Mouse (Mus musculus) liver, embryonic 13.5 days (tissue): ENCODE data around the gene Sema5b. TPM values are rescaled to one million over a fixed set of nuclear protein-coding genes. Genes with fewer than 3 reads are reported as not detected.
"Not testable (repeated sequence)": the region's sequence is repeated elsewhere in the genome, so short reads cannot be mapped to it uniquely, and the experiment has no call there.

Experiments
- ATAC-seq: fragments of 200-750 bp; cut with Nextera tagmentation; 2 replicates; pipeline ENCODE4 v1.8.0; 2017; ENCODE audit warnings: low read depth, mild to moderate bottlenecking, moderate number of reproducible peaks, moderate library complexity
- DNase-seq: peaks from one replicate; pipeline ENCODE4 v3.0.0; 2022
- H3K27ac ChIP-seq: fragments of 300-500 bp; sonication (generic); 2 replicates; pipeline ENCODE4 v1.5.1; 2015; ENCODE audit warnings: moderate library complexity, mild to moderate bottlenecking, inconsistent platforms
- H3K27me3 ChIP-seq: fragments of 300-500 bp; sonication (generic); 2 replicates; pipeline ENCODE4 v1.6.1; 2015; ENCODE audit warnings: mild to moderate bottlenecking, inconsistent platforms
- H3K36me3 ChIP-seq: fragments of 300-500 bp; sonication (generic); 2 replicates; pipeline ENCODE4 v1.6.1; 2015; ENCODE audit warnings: mild to moderate bottlenecking, inconsistent platforms
- H3K4me1 ChIP-seq: fragments of 300-500 bp; sonication (generic); replicated peaks from 2 replicates; pipeline ENCODE4 v1.6.1; 2015; ENCODE audit warnings: inconsistent platforms
- H3K4me2 ChIP-seq: fragments of 300-500 bp; sonication (generic); 2 replicates; pipeline ENCODE4 v1.6.1; 2015; ENCODE audit warnings: inconsistent platforms, mild to moderate bottlenecking, moderate library complexity
- H3K4me3 ChIP-seq: fragments of 300-500 bp; sonication (generic); replicated peaks from 2 replicates; pipeline ENCODE4 v1.5.1; 2015; ENCODE audit warnings: mild to moderate bottlenecking, inconsistent platforms
- H3K9ac ChIP-seq: fragments of 300-500 bp; sonication (generic); 2 replicates; pipeline ENCODE4 v1.6.1; 2015; ENCODE audit warnings: mild to moderate bottlenecking, inconsistent platforms
- H3K9me3 ChIP-seq: fragments of 300-500 bp; sonication (generic); replicated peaks from 2 replicates; pipeline ENCODE4 v1.6.1; 2016; ENCODE audit warnings: inconsistent platforms
- whole genome bisulfite sequencing: fragments of 180-500 bp; shearing (Covaris S2); methylation state at CpG from one replicate; pipeline ENCODE4 v1.1.7; 2015; ENCODE audit not compliant: insufficient replicate concordance; 5-methylcytosine and 5-hydroxymethylcytosine counted together
- polyA plus RNA-seq: library from polyadenylated mRNA; unstranded; fragments of >200 nt; fragmentation: Nextera tagmentation; extraction: Ambion mirVana; gene quantifications from 2 replicates; pipeline ENCODE4 v1.2.1, GENCODE M21; 2015

The Sema5b gene
- polyA plus RNA-seq, 1 experiment from 2014 or later, result 0.14 TPM

DNA sequence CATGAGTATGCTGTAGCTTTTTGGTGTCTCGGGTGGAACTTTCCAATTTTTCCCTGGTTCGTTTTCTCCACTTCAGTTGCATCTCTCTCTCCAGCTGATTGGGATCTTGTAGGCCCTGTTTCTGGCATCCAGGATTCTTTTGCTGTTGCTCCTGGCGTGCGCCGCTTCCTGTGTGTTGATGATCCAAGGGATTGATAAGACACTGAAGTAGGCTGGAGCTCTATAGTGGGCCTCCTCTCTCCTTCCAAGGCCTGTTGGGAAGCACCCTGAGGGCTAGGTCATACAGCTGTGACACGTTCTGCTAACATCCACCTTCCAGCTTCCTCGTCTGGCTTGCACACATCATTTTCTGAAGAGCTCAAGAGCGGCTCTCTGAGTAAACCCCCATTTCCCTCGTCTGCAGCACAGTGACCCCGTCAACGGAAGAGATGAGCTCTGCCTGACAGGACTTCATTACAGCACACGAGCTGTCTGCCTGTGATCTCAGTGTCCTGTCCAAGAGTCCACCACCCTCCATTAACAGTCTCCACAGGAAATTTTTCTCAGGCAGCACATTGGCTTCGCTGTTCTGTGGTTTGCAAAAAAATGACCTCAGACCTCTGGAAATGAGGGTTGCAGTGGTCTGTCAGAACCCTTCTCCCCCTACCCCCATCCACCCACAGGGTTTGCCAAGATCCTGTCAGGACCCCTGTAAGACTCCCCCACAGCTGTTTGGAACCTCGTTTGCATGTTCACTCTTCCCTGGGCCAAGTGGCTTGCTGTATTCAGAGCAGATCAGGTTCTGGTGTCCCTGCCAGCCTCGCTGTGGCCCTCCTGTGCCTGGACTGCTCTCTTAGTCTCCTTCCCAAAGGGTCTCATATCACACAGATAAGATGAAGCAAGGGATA, 14.9 kb downstream of the Sema5b start:
- ATAC-seq (no peak), DNase-seq (no peak)

GRCm38 (mm10) chr16:35557038-35557437, 16.1 kb downstream of the Sema5b start:
- DNase-seq, result no peak
- Histone ChIP-seq H3K9ac (no peak overlapping the region), H3K4me2 (no peak overlapping the region), H3K4me1 (no peaks in the 10 kb centered on the region), H3K36me3 (no peaks in the 10 kb centered on the region), H3K9me3 (no peaks in the 10 kb centered on the region), H3K27ac (no peak overlapping the region), H3K27me3 (no peaks in the 10 kb centered on the region), H3K4me3 (no peak overlapping the region)
- 70% methylated on average over 6 of the region's 6 CpGs for WGBS
- no peak for ATAC-seq

More for the DNA sequence above, 14.9 kb downstream of the Sema5b start:
- no peaks in the 10 kb centered on the region for H3K9me3 ChIP-seq
- H3K4me3 ChIP-seq, result no peak overlapping the region
- no peak overlapping the region for H3K27ac ChIP-seq
- WGBS, result 51% methylated on average over 15 of the region's 15 CpGs
- H3K4me2 ChIP-seq, result no peak overlapping the region
- H3K9ac ChIP-seq, result no peak overlapping the region
- no peaks in the 10 kb centered on the region for H3K4me1 ChIP-seq
- no peaks in the 10 kb centered on the region for H3K36me3 ChIP-seq
- no peaks in the 10 kb centered on the region for H3K27me3 ChIP-seq

GRCm38 (mm10) chr16:35561541-35561940, 20.6 kb downstream of the Sema5b start:
- no peaks in the 10 kb centered on the region for H3K9me3 ChIP-seq
- H3K4me2 ChIP-seq, result no peak overlapping the region
- WGBS, result 59% methylated on average over 6 of the region's 6 CpGs
- no peak for DNase-seq
- no peak overlapping the region for H3K4me3 ChIP-seq
- H3K27ac ChIP-seq, result no peak overlapping the region
- no peaks in the 10 kb centered on the region for H3K36me3 ChIP-seq
- no peaks in the 10 kb centered on the region for H3K27me3 ChIP-seq
- no peaks in the 10 kb centered on the region for H3K4me1 ChIP-seq
- ATAC-seq, result no peak
- H3K9ac ChIP-seq, result no peak overlapping the region

GRCm38 (mm10) chr16:35564246-35564905, 23.4 kb downstream of the Sema5b start:
- no peaks in the 10 kb centered on the region for H3K4me1 ChIP-seq
- no peak overlapping the region for H3K9ac ChIP-seq
- H3K9me3 ChIP-seq, result no peaks in the 10 kb centered on the region
- 67% methylated on average over 22 of the region's 22 CpGs for WGBS
- ATAC-seq (no peak), DNase-seq (no peak)
- no peak overlapping the region for H3K4me3 ChIP-seq
- H3K36me3 ChIP-seq, result no peaks in the 10 kb centered on the region
- no peaks in the 10 kb centered on the region for H3K27me3 ChIP-seq
- no peak overlapping the region for H3K27ac ChIP-seq
- H3K4me2 ChIP-seq, result no peak overlapping the region

DNA sequence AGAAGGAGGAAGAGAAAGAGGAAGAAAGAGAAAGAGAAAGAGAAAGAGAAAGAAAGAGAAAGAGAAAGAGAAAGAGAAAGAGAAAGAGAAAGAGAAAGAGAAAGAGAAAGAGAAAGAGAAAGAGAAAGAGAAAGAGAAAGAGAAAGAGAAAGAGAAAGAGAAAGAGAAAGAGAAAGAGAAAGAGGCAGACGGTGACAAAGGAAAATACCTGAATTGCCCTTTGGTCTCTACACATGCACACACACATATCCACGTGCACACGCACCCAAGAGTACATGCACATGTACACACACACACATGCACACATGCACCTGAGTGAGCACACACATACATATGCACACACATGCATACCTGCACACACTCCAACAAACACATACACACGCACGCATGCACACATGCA, 24.7 kb downstream of the Sema5b start:
- not testable (repeated sequence) for H3K36me3 ChIP-seq, H3K27ac ChIP-seq, ATAC-seq, H3K4me3 ChIP-seq, H3K4me1 ChIP-seq, H3K9me3 ChIP-seq, H3K9ac ChIP-seq, DNase-seq, H3K4me2 ChIP-seq, H3K27me3 ChIP-seq
- WGBS, result 83% methylated on average over 5 of the region's 5 CpGs

GRCm38 (mm10) chr16:35568225-35568880, 27.4 kb downstream of the Sema5b start:
- no peaks in the 10 kb centered on the region; the same call in 1 of the 2 replicates for H3K27me3 ChIP-seq
- ATAC-seq (no peak), DNase-seq (no peak)
- no peak overlapping the region for H3K9ac ChIP-seq
- H3K4me3 ChIP-seq, result no peak overlapping the region
- H3K4me2 ChIP-seq, result no peak overlapping the region
- H3K4me1 ChIP-seq, result no peaks in the 10 kb centered on the region
- H3K27ac ChIP-seq, result no peak overlapping the region
- WGBS, result 55% methylated on average over 15 of the region's 15 CpGs
- H3K36me3 ChIP-seq, result no peaks in the 10 kb centered on the region
- no peaks in the 10 kb centered on the region for H3K9me3 ChIP-seq

DNA sequence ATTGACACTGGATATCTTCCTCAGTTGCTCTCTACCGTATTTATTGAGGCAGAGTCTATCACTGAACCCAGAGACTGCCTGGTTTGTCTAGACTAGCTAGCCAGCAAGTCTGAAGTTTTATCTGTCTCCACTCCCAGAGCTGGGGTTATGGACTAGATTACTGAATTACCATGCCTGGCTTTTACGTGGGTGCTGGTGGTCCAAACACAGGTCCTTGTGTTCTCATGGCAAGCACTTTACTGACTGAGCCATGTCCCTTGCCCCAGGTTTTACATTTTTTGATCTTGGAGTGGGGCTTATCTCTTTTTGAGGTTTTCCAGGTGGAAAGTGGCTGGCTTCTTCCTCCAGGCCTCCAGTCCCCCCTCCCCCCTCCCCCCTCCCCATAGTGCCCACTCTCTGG, 28.4 kb downstream of the Sema5b start:
- no peak overlapping the region for H3K9ac ChIP-seq
- 48% methylated on average over 2 of the region's 2 CpGs for WGBS
- no peak overlapping the region for H3K27ac ChIP-seq
- H3K4me2 ChIP-seq, result no peak overlapping the region
- H3K36me3 ChIP-seq, result no peaks in the 10 kb centered on the region
- no peaks in the 10 kb centered on the region for H3K9me3 ChIP-seq
- no peak for ATAC-seq
- H3K4me3 ChIP-seq, result no peak overlapping the region
- DNase-seq, result no peak
- H3K27me3 ChIP-seq, result no peaks in the 10 kb centered on the region; the same call in 1 of the 2 replicates
- no peaks in the 10 kb centered on the region for H3K4me1 ChIP-seq

GRCm38 (mm10) chr16:35569758-35570157, 28.8 kb downstream of the Sema5b start:
- Histone ChIP-seq H3K27ac (no peak overlapping the region), H3K4me1 (no peaks in the 10 kb centered on the region), H3K9ac (no peak overlapping the region), H3K4me2 (no peak overlapping the region), H3K36me3 (no peaks in the 10 kb centered on the region), H3K9me3 (no peaks in the 10 kb centered on the region), H3K4me3 (no peak overlapping the region), H3K27me3 (no peaks in the 10 kb centered on the region; the same call in 1 of the 2 replicates)
- no peak for DNase-seq
- WGBS, result 54% methylated on average over 9 of the region's 9 CpGs
- no peak for ATAC-seq

- DNase-seq, result no peak
- WGBS, result 46% methylated on average over 12 of the region's 12 CpGs
- Histone ChIP-seq H3K27ac (no peak overlapping the region), H3K9me3 (no peaks in the 10 kb centered on the region), H3K4me1 (no peaks in the 10 kb centered on the region), H3K27me3 (no peaks in the 10 kb centered on the region; the same call in 1 of the 2 replicates), H3K4me3 (no peak overlapping the region), H3K4me2 (no peak overlapping the region), H3K9ac (no peak overlapping the region), H3K36me3 (no peaks in the 10 kb centered on the region)
- ATAC-seq, result no peak
These were observed 29.7 kb downstream of the Sema5b start for GRCm38 (mm10) chr16:35570627-35571026.

DNA sequence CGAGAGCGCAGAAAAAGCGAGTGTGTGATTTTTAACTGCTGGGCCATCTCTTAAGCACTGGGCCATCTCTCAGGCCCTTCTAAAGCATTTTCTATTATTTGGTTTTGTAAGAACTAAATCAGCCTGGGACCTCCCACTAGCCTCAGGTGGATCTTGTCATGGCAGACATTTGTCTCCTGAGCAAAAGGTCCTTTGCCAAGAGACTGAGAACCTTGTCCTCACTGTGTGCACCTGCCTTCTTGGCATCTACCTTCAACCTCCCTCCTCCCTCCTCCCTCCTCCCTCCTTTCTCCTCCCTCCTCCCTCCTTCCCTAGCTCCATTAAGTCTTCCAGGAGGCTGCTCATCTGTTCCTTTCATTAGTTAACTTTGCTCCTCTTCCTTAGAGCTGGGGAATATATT, 32.6 kb downstream of the Sema5b start:
- 87% methylated on average over 3 of the region's 3 CpGs for WGBS
- DNase-seq, result no peak
- Histone ChIP-seq H3K9ac (no peak overlapping the region), H3K4me2 (no peak overlapping the region), H3K27ac (no peak overlapping the region), H3K4me1 (no peaks in the 10 kb centered on the region), H3K9me3 (no peaks in the 10 kb centered on the region), H3K4me3 (no peak overlapping the region), H3K36me3 (no peaks in the 10 kb centered on the region), H3K27me3 (no peaks in the 10 kb centered on the region; the same call in 1 of the 2 replicates)
- no peak for ATAC-seq

GRCm38 (mm10) chr16:35577181-35577941, 36.4 kb downstream of the Sema5b start:
- Histone ChIP-seq H3K9me3 (no peaks in the 10 kb centered on the region), H3K27me3 (no peaks in the 10 kb centered on the region), H3K36me3 (no peaks in the 10 kb centered on the region), H3K9ac (no peak overlapping the region), H3K4me3 (no peak overlapping the region), H3K4me1 (no peaks in the 10 kb centered on the region), H3K27ac (no peak overlapping the region), H3K4me2 (no peak overlapping the region)
- 74% methylated on average over 11 of the region's 11 CpGs for WGBS
- ATAC-seq, result no peak
- DNase-seq, result no peak
